Mouse (Mus musculus) lung, adult 2 months (tissue): ENCODE results near the gene Aox1.

ENCODE experiments used
- CTCF ChIP-seq: fragments of 200-500 bp; IDR thresholded peaks from 2 replicates; pipeline ENCODE4 v1.5.1; 2011; ENCODE audit warnings: mild to moderate bottlenecking, low read length, control low read depth; ENCODE audit not compliant: insufficient read depth
- POLR2A ChIP-seq: fragments of 200-500 bp; IDR thresholded peaks from 2 replicates; pipeline ENCODE4 v1.6.1; 2011; ENCODE audit warnings: low read depth, mild to moderate bottlenecking, control low read depth, low read length, borderline replicate concordance; ENCODE audit errors: extremely low read depth

- TF ChIP-seq CTCF: no peak
- TF ChIP-seq POLR2A: no peak
Measured at GRCm38 (mm10) chr1:57991277-57991676, 38.5 kb upstream of the Aox1 start.
